Mouse (Mus musculus): ENCODE measurements around the gene Edem3. TPM values are rescaled to one million over a fixed set of nuclear protein-coding genes. Genes with fewer than 3 reads are reported as not detected.
"Not testable (repeated sequence)": the region's sequence is repeated elsewhere in the genome, so short reads cannot be mapped to it uniquely, and the experiment has no call there.

Gene Edem3
- polyA plus RNA-seq, 1 experiment = 7.2 TPM

- Histone ChIP-seq H3K36me3 (ENCODE audit: control insufficient read depth, insufficient read depth, low read length) (no peaks in the 10 kb centered on the region), H3K4me3 (ENCODE audit: low read depth, low read length) (no peak overlapping the region), H3K27ac (ENCODE audit: insufficient read depth, low read depth, low read length) (no peak overlapping the region), H3K27me3 (ENCODE audit: control insufficient read depth, insufficient read depth, low read length) (no peaks in the 10 kb centered on the region), H3K4me1 (ENCODE audit: control insufficient read depth, insufficient read depth, insufficient read length, low read length) (peaks cover 5% of the 10 kb centered on the region; the same call in 1 of the 2 replicates)
- TF ChIP-seq POLR2A (IDR thresholded peaks at IDR 0.05; ENCODE audit: low read depth, low read length) (no peak), CTCF (IDR thresholded peaks at IDR 0.05; ENCODE audit: extremely low read depth, insufficient read length, insufficient replicate concordance, low read depth, low read length) (no peak)
- WGBS = 83% methylated on average over 7 of the region's 7 CpGs
These were observed 69.9 kb downstream of the Edem3 start for GRCm38 (mm10) chr1:151825065-151825464.

- H3K27me3 ChIP-seq (ENCODE audit: control insufficient read depth, insufficient read depth, low read length) = no peaks in the 10 kb centered on the region
- no peaks in the 10 kb centered on the region for H3K36me3 ChIP-seq (ENCODE audit: control insufficient read depth, insufficient read depth, low read length)
- H3K4me3 ChIP-seq (ENCODE audit: low read depth, low read length) = no peak overlapping the region
- H3K27ac ChIP-seq (ENCODE audit: insufficient read depth, low read depth, low read length) = no peak overlapping the region
- 78% methylated on average over 3 of the region's 3 CpGs for WGBS
- no peaks in the 10 kb centered on the region for H3K4me1 ChIP-seq (ENCODE audit: control insufficient read depth, insufficient read depth, insufficient read length, low read length)
- TF ChIP-seq CTCF (IDR thresholded peaks at IDR 0.05; ENCODE audit: extremely low read depth, insufficient read length, insufficient replicate concordance, low read depth, low read length) (no peak), POLR2A (IDR thresholded peaks at IDR 0.05; ENCODE audit: low read depth, low read length) (no peak)
These were observed 76.6 kb downstream of the Edem3 start for GRCm38 (mm10) chr1:151831791-151832190.

GRCm38 (mm10) chr1:151835261-151835660 is 80.1 kb downstream of the Edem3 start:
- WGBS = 87% methylated on average over 4 of the region's 4 CpGs
- H3K27ac ChIP-seq (ENCODE audit: insufficient read depth, low read depth, low read length) = no peak overlapping the region
- H3K27me3 ChIP-seq (ENCODE audit: control insufficient read depth, insufficient read depth, low read length) = no peaks in the 10 kb centered on the region
- no peaks in the 10 kb centered on the region for H3K36me3 ChIP-seq (ENCODE audit: control insufficient read depth, insufficient read depth, low read length)
- no peak overlapping the region for H3K4me3 ChIP-seq (ENCODE audit: low read depth, low read length)
- no peak for TF ChIP-seq POLR2A (IDR thresholded peaks at IDR 0.05; ENCODE audit: low read depth, low read length)
- TF ChIP-seq CTCF (IDR thresholded peaks at IDR 0.05; ENCODE audit: extremely low read depth, insufficient read length, insufficient replicate concordance, low read depth, low read length) = no peak
- H3K4me1 ChIP-seq (ENCODE audit: control insufficient read depth, insufficient read depth, insufficient read length, low read length) = no peaks in the 10 kb centered on the region

- H3K4me1 ChIP-seq (ENCODE audit: control insufficient read depth, insufficient read depth, insufficient read length, low read length); H3K4me3 ChIP-seq (ENCODE audit: low read depth, low read length); H3K27ac ChIP-seq (ENCODE audit: insufficient read depth, low read depth, low read length); H3K27me3 ChIP-seq (ENCODE audit: control insufficient read depth, insufficient read depth, low read length); H3K36me3 ChIP-seq (ENCODE audit: control insufficient read depth, insufficient read depth, low read length): not testable (repeated sequence)
- WGBS = 97% methylated on average over 1 of the region's 1 CpGs
These were observed 85.2 kb downstream of the Edem3 start for GRCm38 (mm10) chr1:151840345-151840744.

GRCm38 (mm10) chr1:151845252-151845832 is 90.2 kb downstream of the Edem3 start:
- TF ChIP-seq POLR2A (IDR thresholded peaks at IDR 0.05; ENCODE audit: low read depth, low read length) = no peak
- TF ChIP-seq CTCF (IDR thresholded peaks at IDR 0.05; ENCODE audit: extremely low read depth, insufficient read length, insufficient replicate concordance, low read depth, low read length) = no peak
- 81% methylated on average over 17 of the region's 17 CpGs for WGBS

GRCm38 (mm10) chr1:151845926-151846782 is 91.0 kb downstream of the Edem3 start:
- H3K27me3 ChIP-seq (ENCODE audit: control insufficient read depth, insufficient read depth, low read length) = no peaks in the 10 kb centered on the region
- H3K4me1 ChIP-seq (ENCODE audit: control insufficient read depth, insufficient read depth, insufficient read length, low read length) = no peaks in the 10 kb centered on the region
- no peak overlapping the region for H3K27ac ChIP-seq (ENCODE audit: insufficient read depth, low read depth, low read length)
- no peaks in the 10 kb centered on the region for H3K36me3 ChIP-seq (ENCODE audit: control insufficient read depth, insufficient read depth, low read length)
- WGBS = 68% methylated on average over 19 of the region's 19 CpGs
- no peak overlapping the region for H3K4me3 ChIP-seq (ENCODE audit: low read depth, low read length)
- TF ChIP-seq POLR2A (IDR thresholded peaks at IDR 0.05; ENCODE audit: low read depth, low read length) = no peak
- peak; percentile 19; the same call in 1 of the 2 replicates for TF ChIP-seq CTCF (IDR thresholded peaks at IDR 0.05; ENCODE audit: extremely low read depth, insufficient read length, insufficient replicate concordance, low read depth, low read length)

More at GRCm38 (mm10) chr1:151845252-151845832, 90.2 kb downstream of the Edem3 start:
- no peak overlapping the region for H3K27ac ChIP-seq (ENCODE audit: insufficient read depth, low read depth, low read length)
- H3K36me3 ChIP-seq (ENCODE audit: control insufficient read depth, insufficient read depth, low read length) = no peaks in the 10 kb centered on the region
- H3K4me3 ChIP-seq (ENCODE audit: low read depth, low read length) = no peak overlapping the region
- H3K4me1 ChIP-seq (ENCODE audit: control insufficient read depth, insufficient read depth, insufficient read length, low read length) = no peaks in the 10 kb centered on the region
- no peaks in the 10 kb centered on the region for H3K27me3 ChIP-seq (ENCODE audit: control insufficient read depth, insufficient read depth, low read length)

- no peaks in the 10 kb centered on the region for H3K4me1 ChIP-seq (ENCODE audit: control insufficient read depth, insufficient read depth, insufficient read length, low read length)
- H3K27ac ChIP-seq (ENCODE audit: insufficient read depth, low read depth, low read length) = no peak overlapping the region
- WGBS = 84% methylated on average over 2 of the region's 2 CpGs
- H3K27me3 ChIP-seq (ENCODE audit: control insufficient read depth, insufficient read depth, low read length) = no peaks in the 10 kb centered on the region
- no peaks in the 10 kb centered on the region for H3K36me3 ChIP-seq (ENCODE audit: control insufficient read depth, insufficient read depth, low read length)
- no peak for TF ChIP-seq POLR2A (IDR thresholded peaks at IDR 0.05; ENCODE audit: low read depth, low read length)
- TF ChIP-seq CTCF (IDR thresholded peaks at IDR 0.05; ENCODE audit: extremely low read depth, insufficient read length, insufficient replicate concordance, low read depth, low read length) = no peak
- no peak overlapping the region for H3K4me3 ChIP-seq (ENCODE audit: low read depth, low read length)
These were observed 93.1 kb downstream of the Edem3 start for GRCm38 (mm10) chr1:151848286-151848685.

All from small intestine, adult 2 months (tissue).